Mouse (Mus musculus) c-Kit-positive CD71-negative TER-119-negative erythroid progenitor cells, embryonic 14.5 days (primary cell): ENCODE data around the gene 1700037H04Rik.
A peak's percentile ranks its signal among the peaks of the same experiment; 100 is the strongest.

Experiments used
- DNase-seq: peaks from one replicate; pipeline ENCODE4 v3.0.0-alpha.2; 2013; ENCODE audit warnings: low read depth

The 1700037H04Rik gene

DNA sequence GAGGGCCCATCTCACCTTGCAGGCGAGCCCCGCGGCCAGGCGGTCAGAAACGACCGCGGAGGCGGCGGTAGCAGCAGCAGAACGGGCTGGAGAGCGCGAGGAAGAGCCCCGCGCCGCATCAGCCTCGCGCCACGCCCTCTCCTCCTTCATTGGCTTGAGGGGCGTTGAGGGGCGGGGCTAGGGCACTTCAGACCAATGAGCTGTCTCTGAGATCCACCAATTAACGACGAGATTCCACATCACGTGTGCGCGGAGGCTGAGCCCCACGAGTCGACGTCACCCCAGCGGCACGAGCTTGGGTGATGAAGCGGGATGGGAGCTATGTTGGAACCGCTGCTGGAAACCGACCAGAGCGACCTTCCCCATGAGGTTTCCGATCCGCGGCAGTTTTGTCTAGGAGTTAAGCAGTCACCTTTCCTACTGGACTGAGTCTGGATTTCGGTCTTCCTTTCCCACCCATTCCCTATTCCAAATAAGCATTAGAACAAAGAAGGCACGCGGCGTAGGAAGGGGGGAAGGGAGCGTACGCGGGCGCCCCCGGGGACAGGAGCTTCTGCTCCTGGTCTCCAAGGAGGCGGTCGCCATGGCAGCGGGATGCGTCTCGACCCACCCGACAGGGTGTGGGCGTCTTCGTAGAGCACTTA, at the start of gene 1700037H04Rik:
Gene 1700037H04Rik (minus strand): TSS at position 144 of the 644 bp plus-strand sequence.
- peak; percentile 98 for DNase-seq

DNA sequence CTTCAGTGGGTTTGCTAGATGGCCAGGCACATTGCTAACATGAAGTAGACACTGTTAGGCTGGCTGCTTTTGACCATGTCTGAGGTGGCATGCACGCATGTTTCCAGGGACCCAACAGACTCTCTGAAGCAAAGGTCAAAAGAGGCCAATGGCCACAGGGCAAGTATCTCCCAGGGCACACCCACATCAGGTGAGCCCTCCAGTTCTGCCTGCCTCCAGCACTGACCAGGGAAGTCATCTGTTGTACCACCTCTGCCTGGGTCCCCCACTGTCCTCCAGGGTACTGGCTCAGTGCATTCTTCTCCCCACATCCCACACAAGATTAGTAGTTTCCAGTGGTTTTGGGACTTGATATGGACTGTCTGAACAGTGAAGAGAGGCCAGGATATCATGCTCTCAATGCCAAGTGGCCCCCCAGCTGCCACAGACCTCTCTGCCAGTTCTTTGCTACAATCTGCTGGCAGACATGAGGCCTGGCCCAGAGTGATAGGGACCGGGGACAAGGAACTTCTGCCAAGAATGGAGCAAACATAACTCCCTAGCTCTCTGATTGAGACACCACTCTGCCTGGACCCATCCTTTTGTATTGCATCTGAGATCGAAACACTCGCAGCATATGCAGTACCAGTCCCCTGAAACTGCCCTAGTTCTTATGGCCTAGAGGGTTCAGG, 49.4 kb upstream of the 1700037H04Rik start:
- no peak for DNase-seq

DNA sequence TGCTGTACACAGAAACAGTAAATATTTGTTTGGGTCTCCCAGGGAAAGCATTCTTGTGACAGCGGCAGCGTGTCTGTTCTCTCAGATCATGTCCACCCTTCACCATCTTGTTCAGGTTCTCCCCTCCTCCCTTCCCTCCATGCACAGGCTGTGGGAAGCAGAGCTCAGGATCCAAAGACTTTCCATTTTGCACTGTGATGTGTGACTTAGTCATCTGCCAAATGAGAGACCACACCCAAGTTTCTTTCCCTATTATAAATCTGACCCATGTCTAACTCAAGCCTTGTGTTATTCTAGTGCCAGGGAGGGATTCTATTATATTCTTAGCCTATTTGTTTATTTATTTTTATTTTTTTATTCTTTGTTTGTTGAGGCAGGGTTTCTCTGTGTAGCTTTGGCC, 48.5 kb upstream of the 1700037H04Rik start:
- DNase-seq, result no peak

DNA sequence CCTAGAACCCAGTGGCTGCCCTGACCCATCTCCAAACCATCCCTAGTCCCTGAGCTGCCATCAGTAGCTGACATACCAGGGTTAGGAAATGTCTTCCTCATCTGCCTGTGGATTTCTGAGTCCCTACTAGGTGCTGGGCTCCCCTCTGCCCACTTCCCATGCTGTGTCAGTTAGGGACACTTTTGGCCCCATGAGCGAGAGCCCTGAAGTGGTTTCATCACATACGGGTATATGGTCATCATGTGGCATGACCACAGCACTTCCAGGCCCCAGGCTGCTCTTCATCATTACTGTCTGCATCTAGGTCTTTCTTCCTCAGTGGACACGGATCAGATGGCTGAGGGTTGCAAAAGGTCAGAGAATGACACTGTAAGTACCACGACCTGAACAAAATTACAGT, 46.9 kb upstream of the 1700037H04Rik start, which contains the start of gene Ap5s1:
Gene Ap5s1 (plus strand): TSS at position 301 of the 400 bp plus-strand sequence.
- DNase-seq, result no peak

DNA sequence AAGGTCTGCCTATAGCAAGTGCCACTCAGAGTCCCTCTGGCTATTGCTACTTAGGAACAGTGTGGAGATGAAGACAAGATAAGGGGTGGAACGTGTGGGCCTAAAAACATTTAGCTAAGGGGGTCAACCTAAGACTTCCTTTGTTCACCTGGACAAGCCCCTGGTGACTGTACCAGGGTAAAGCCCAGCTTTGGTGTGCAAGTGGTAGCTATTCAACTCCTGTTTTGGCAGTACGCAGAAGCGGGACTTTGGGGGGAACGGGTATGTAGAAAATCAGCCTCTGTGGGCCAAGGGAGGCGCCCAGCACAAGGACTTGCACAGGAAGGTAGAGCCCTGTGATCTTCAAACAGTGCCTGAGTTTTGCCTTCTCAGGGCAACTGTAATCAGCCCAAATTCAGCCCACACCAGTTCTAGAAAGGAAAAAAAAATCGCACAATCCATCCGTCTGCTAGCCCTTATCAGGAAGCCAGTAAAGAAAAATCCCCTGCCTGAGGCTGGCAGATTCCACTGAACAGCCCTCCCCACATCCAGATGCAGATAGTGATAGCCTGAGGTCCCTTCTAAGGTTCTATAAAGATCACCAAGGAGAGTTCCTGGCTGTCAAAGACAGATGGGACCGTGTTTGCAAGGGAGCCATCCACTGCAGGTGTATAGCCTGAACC, 45.8 kb upstream of the 1700037H04Rik start:
- peak; percentile 56 for DNase-seq

DNA sequence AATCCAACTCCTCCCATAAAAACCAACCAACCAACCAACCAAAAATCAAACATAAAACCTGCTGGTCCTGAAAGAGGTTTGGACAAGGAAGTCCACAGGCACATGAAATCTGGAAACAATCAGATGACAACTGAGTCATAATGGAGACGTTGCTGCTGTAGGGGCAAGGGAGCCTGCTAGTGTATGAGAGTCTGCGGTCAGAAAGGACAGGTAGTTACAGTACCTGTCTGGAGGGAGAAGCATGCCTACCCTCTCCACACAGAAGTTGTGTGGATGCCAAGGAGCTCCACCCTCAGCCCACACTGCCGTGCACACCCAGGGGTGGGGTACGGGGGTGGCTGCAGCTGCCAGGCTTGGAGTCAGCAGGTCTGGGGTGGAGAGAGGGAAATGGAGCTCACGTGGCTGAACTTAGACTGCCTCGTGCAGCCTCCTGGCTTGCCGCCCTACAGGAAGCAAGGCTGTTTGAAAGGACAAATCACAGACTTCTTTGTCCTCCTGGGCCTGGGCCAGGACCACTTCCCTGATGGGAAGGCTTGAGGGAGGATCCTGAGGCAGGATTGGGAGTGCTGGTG, 44.6 kb upstream of the 1700037H04Rik start:
- DNase-seq, result no peak

DNA sequence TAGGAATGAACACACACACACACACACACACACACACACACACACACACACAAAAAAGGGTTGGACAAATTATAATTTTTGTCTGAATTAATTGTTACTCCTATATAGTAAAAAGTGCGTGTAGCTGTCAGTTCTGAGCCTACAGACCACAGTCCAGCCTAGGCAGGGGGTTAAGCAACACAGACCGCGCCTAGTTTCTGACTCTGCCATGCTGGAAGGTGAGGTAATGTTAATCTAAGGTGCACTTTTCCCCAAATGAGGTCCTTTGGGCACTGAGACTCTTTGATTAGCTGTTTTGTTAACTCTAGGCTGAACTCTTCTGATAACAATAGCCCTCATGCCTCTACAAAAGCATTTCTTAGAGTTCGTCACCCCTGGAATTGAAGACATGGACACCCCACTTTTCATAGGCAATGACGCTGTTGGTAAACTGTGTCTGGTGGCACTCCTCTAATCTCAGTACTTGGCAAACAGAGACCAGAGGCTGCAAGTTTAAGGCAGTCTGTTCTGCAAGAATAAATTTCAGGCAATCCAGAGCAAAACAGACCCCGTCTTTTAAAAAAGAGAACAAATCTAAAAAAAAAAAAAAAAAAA, 44.0 kb upstream of the 1700037H04Rik start:
- DNase-seq, result no peak

DNA sequence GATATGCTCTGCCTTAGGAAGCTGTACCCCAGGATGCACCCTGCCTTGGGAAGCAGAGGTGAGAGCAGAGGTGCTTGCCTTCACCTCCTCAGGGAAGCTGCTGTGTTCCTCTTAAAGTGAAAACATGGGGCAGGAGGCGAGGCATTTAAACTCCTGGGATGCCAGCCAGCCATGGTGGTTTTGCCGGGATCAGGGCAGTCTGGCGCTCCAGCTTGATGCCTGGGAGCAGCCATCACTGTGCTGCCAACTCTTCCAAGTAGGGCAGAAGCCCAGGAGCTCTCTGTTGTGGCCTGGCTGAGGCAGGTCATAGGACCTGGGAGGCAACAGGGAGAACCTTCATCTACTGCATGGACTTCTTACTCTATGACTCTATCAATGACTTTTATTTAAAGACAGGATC, 41.4 kb upstream of the 1700037H04Rik start:
- no peak for DNase-seq

DNA sequence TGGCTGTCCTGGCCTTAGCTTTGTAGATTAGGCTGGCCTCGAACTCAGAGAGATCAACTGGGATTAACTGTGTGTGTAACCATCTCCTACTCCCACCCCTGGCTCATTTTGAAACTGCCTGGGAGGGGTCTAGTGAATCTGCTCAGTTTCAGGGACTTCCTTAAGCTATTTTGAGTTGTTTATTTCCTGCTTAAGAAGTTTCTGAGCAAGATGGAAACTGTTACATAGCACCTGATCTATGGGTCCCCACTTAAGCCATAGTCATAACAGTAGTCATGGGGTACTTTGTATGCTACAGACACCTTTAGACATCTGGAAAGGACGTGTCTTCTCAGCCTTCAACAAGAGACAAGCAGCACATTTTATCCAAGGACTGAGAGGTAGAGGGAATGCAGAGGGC, 40.8 kb upstream of the 1700037H04Rik start:
- no peak for DNase-seq

DNA sequence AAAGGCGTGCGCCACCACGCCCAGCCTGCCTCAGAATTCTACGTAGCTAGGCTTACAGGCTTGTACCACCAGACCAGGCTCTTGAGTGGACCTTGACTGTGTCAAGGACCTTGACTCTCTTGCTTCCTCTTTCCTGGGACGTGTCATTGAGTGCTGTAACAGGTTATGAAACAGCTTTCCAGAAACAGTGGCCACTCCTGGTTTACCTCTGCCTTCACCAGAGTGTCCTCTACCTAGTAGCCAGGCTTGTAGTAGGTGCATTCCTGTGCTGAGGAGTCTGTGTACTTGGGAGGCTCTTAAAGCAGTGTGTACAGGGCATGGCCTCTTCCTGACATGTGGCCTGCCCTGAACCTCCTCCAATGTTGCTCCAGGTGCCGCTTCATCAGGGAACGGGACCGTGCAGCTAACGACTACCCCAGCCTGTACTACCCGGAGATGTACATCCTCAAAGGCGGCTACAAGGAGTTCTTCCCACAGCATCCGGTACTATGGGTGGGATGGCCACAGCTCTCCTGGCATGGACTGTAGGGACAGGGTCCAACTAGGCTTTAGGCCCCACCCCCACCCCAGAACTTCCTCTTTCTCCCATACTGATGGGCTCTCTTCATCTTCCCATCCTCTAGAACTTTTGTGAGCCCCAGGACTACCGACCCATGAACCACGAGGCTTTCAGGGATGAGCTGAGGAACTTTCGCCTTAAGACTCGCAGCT, 36.9 kb upstream of the 1700037H04Rik start:
- DNase-seq, result no peak

DNA sequence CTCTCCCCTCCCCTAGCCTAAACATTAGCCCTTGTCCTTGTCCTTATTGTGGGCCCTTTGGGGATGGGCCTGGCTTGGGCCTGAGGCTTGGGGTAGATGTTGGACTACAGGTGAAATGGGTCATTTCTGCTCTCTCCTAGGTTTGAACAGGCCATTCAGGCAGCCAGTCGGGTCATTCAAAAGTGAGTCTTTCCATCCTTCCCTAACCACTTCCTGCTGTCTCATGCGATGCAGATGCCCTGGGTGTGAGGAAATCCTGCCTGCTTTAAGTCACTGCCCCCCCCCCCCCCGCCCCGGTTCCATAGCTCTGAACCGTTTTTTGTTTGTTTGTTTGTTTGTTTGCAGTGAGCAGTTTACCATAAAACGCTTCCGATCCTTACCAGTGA, 31.1 kb upstream of the 1700037H04Rik start:
- DNase-seq, result no peak

DNA sequence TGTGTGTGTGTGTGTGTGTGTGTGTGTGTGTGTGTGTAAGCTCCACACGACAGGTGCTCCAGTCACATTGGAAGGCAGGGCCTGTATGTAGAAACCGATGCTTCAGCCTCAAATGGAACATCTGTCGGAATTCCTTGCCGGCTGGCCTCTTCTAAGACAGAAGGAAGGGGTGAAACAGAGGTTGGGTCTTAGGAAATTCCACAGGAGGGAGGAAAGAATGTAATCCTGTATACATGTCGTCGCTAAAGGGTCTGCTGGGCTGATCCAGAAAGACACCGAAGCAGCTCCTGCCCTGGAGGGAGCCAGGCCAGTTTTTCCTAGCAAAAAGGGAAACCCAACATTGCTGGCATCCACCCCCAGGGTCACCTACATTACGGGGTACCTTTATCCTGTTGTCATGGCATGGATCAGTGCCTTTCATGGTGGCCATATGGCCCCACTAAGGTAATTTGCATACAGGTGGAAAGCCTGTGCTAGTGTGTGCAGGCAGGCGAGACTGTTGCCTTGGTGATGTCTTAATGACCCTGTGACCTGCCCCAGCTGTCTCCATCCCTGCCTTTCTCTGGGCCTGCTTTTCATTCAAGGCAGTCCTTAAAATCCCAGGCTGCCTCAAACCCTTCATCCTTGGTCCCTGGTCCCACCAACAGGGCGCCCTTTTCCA, 30.6 kb upstream of the 1700037H04Rik start:
- no peak for DNase-seq

DNA sequence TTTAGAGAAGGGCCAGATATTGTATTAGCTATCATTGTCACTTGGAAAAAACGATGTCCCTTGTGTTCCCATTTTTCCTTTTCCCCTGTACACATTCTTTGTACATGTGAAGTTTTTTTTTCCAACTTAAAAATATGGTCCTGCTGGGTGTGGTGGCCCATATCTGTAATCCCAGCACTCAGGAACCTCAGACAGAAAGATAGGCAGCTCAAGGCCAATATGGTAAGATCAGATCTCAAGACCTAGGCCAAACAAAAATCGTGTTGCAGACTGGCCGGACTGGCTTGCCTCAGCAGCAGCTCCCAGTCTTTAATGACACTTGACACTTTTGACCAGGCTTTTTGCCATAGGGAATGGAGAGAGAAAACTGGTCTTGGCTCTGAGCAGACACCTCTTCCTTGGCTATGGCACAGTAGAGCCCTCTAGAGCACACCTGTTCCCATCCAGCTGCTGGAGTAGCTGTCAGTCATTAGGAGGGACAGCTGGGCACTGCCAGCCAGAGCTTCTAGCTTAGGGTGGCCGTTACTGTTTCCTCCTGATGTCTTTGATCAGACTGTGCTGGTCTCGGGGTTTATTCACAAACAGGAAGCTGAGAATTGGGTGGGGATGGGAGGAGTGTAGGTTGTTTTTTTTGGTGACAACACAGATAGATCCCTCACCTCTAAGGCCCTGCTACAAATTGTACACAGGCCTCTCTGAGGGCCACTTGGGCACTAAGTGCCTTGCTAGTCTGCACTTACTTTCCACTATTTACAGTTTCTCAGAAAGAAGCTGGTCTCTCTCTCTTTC, 29.8 kb upstream of the 1700037H04Rik start:
- no peak for DNase-seq

DNA sequence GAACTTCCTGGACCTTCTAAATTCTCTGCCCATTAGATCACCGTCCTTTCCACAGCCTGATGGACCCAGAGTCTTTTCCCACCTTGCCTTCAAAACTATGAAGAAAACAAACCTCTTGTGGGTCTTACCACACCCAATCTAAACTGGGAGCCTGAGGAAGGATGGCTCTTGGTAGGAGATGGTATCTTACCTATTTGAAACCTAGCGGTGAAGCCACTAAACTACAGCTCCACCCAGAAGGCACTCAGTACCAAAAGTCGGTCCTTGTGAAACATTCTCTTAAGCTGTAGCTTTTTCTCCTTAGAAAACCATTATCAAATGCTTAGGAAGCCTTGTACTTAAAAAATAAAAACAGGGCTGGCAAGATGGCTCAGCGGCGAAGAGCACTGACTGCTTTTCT, 28.4 kb upstream of the 1700037H04Rik start:
- no peak for DNase-seq

DNA sequence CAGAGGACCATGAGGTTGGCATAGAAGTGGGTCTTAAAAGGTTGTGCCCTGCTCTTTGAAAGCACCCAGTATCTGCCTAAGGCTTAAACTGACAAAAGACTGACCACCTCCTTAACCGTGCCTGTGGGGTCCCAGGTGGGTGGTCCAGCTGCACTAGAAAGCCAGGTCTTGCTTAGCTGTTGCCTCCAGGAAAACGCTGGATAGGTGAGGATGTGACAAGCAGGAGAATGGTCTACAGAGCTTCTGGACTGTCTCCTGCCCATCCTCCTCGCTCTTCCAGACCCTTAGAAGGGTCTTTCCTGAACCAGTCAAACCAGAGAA, 27.7 kb upstream of the 1700037H04Rik start:
- DNase-seq, result no peak

DNA sequence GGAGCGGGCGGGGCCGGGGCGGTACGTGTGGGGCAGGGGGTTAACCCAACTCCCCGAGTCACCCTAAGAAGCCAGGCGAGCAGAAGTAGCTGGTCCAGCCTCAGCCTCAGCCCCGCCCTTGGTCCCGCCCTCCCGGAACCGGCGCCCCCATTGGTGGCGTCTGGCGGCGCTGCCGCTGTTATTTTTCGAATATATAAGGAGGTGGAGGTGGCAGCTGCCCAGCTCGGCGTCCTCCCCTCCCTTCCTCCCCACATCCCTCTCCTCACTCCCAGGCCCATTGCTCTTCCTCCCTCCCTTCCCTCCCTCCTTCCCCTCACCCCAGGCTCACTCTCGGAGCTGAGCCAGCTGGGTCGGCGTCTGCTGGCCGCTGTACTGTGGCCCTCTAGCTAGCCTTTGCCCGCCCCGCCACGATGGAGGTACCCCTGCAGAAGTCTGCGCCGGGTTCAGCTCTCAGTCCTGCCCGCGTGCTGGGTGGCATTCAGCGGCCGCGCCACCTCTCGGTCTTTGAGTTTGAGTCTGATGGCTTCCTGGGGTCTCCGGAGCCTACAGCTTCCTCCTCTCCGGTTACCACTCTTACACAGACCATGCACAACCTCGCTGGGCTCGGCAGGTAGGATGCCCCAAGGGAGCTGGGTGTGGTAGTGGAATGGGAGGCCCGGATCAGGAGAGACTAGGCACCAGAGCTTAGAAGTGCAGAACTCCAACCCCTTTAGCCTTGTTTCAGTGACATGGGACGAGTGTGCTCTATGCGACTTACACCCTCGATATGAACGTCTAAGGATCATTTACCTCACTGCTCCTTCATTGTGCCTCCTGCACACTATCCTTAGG, 27.1 kb upstream of the 1700037H04Rik start, which contains the start of the genes Cdc25b and Spef1:
Gene Cdc25b (plus strand): TSS at position 179 of the 831 bp plus-strand sequence.
Gene Spef1 (minus strand): TSS at position 512 of the 831 bp plus-strand sequence.
- DNase-seq, result peak; percentile 61

DNA sequence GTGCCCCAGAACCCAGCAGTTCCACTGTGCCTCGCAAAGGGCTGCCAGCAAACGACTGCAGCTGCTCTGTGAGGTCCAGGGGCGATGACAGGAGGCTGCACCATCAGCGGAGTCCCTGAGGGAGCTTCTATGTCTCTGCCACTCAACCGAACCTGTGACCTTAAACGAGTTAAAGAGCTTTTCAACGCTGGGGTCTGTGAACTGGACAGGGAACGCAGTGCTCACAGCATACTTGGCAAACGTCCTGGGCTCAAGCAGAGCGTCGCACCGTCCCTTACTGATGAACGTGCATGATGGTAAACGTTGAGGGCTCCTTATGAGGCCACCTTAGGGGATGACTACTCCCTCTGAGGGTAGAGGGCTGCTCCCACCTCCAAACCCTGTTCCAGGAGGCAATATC, 26.5 kb upstream of the 1700037H04Rik start:
- DNase-seq, result no peak

DNA sequence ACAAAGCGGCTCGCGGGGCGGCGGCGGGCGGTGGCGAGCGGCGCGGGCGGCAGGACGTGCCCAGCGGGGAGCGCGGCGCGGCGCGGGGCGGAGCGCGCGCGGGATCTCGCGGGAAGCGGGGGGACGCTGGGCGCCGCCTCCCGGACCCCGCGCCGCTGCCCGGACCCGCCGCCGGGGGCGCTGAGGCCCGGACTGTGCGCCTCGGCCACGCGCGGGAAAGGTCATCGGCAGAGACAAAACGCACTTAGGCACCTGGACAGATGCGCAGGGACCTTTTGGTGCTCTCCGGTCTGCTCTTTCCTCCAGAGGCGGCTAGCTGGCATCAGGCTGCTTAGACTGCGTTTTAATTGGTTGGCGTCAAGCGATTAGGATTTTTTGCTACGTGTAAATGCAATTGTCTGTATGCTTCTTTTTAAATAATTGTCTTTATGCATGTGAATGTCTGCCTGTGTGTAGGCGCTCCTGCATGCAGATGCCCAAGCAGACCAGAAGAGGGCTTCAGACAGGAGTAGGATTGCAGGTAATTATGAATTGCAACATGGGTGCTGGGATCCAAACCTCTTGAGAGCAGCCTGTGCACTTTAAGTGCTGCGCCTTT, 20.2 kb upstream of the 1700037H04Rik start, which contains the start of gene Cenpb:
Gene Cenpb (minus strand): TSS at position 78 of the 598 bp plus-strand sequence.
- peak; percentile 50 for DNase-seq
